Mouse (Mus musculus): Measurements from ENCODE around the gene Tiam1.
A peak's percentile ranks its signal among the peaks of the same experiment; 100 is the strongest.

Gene Tiam1

DNA sequence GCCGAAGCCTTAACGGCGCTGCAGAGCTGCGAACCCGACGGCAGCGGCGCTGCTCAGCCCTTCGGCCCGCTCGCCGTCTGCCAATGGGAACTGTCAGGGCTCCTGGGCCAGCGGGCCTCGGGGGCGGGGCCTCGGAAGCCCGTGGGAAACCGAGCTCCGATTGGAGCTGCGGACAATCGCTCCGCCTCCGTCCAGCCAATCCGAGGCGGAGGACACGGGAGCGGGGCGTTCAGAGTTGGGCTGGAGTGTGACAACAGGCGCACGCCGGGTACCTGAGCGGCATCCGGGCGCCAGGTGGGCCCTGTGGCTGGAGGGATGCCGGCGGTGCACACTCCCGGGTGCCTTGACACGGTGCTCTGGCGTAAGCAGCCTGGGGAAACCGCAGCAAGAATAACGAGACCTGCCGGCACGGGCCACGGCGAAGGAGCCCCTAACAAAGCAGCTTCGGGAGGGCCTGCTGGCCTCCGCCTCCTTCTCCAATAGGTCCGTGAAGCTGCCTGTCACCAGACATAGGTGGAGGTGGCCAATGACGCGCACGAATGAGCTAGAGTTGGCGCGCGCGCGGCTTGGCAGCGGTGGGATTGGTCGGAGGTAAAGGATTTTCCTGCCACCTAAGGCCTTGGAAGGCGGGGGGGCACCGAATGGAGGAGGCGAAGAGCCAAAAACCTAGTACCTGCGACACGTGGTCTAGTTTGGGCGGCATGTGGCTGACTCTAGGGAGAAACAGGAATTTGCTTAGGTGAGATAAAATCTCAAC, at the start of gene Tiam1:
Tiam1 (minus strand) TSS at position 10 of the 757 bp plus-strand sequence.
- DNase-seq (ENCODE audit: low read depth, low spot score), result peak; percentile 95

DNA sequence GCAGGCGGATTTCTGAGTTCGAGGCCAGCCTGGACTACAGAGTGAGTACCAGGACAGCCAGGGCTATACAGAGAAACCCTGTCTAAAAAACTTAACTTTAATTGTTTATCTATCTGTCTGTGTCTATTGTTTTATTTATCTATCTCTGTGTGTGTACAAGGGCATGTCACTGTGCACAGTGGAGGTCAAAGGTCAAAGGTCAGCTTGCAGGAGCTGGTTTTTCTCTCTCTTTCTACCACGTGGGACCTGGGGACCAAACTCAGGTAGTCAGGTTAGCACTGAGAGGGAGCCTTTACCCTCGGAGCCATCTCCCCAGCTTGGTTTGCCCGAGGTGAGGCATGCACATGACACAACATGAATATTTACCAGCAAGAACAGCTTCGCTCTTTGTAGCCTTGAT, 47.7 kb upstream of the Tiam1 start:
- DNase-seq (ENCODE audit: low read depth, low spot score), result no peak

DNA sequence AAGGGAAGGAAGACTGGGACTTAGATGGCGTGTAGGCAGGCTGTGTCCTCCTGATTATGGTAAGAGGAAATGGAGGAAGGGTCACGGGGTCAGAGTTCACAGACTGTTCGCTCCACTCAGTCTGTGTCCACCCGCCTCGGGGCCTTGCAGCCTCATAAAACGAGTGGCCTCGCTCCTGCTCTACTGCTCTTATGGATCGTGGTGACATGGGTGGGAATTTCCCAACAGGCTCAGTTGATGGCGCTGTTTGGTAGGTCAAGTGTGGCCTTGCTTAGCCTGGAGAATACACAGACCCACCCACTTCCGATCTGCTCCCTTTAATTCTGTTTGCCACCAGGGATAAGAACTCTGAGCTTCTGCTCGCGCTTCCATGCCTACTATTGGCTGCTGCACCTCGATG, 43.9 kb upstream of the Tiam1 start:
- DNase-seq (ENCODE audit: low read depth, low spot score), result no peak

DNA sequence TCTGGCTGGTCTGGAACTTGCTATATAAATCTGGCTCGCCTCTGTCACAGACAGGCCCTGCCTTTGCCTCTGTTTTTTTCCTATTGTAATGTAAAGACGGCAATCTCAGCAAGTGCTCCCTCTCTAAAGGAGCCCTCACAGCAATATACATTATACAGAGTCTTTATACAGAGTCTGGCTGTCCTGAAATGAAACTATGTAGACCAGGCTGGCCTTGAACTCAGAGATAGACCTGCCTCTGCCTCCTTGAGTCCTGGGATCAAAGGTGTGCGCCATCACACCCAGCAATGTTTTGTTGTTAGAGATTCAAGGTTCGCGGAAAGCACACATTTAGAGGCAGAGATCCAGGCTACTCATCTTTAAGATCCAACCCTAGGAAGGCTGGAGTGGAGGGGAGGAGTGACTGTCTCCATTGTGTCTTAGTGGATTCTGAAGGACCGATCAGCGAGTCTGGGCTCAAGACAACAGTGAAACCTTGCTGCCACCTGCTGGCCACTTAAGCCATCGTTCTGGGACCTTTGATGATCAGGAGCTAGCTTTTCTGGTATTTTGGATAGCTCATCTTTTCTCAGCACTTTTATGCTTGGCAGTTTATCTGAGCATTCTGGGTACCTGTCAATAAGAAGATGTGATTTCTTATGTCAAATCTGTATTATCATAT, 42.5 kb upstream of the Tiam1 start:
- peak; percentile 43 for DNase-seq (ENCODE audit: low read depth, low spot score)

DNA sequence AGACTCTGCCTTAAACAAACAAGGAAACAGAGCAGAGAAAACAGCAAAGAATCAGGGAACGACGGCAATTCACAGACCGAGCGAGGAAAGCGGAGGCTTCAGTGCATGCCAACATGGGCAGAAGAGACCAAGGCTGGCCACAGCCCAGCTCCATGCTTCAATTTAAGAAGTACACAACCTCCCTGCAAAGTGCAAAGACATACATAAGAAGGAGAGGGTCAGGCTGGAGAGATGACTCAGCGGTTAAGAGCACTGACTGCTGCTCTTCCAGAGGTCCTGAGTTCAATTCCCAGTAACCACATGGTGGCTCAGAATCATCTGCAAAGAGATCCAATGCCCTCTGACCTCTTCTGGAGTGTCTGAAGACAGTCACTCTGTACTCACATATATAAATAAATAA, 40.6 kb upstream of the Tiam1 start:
- DNase-seq (ENCODE audit: low read depth, low spot score), result no peak

DNA sequence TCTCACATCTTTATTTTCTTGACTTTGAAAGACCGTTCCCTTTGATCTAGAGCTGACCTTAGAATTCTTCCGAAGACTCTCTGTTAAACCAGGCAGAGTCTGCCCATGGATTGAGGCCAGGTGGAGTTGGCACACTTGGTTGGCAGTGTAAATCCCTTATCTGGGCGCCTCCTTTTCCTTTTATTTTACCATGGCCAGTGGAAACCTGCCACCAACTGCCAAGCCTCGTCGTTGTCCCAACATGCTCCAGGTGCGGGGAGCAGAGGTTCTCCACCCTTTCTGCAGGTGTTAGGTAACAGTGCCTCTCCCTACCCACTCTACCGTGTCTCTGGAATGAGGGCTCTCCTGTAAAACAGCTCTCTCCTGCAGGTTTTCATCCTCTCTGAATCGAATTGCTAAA, 38.1 kb upstream of the Tiam1 start:
- no peak for DNase-seq (ENCODE audit: low read depth, low spot score)

DNA sequence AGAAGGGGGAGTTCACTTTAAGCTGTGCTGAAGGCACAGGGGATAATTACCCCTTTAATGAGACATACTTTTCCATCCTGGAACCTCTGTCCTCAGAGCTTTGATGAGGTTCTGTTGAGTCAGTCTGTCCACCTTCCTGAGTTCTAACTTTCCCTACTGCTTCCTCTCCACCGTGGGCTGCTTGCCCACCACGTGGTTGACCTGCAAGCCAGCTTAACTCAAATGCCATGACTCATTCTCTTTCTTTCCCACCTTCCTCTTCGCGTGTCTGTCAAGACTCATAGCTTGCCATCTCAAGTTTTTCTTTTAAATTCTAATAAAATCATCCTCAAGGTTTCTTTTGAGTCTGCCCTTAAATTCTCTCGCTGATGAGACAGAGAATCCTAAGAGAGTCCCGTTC, 37.4 kb upstream of the Tiam1 start:
- DNase-seq (ENCODE audit: low read depth, low spot score), result no peak

DNA sequence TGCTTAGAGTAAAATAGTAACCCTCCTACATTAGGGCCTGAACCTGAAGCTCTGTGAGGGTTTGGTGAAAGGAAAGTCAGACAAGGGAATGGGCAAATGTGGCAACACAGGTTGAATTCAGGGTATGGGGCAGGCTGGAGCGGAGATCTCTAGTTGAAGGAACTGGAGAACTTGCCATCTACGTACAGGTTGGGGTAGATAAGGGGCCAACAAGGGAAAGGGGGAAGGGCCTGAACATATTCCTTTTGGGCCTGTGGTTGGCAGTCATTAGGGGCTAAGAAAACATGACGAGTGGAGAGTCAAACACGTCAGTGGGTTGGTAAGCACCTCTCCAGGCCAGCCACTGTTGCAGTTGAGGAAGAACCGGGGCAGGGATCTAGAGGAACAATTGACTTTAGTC, 36.3 kb upstream of the Tiam1 start:
- no peak for DNase-seq (ENCODE audit: low read depth, low spot score)

DNA sequence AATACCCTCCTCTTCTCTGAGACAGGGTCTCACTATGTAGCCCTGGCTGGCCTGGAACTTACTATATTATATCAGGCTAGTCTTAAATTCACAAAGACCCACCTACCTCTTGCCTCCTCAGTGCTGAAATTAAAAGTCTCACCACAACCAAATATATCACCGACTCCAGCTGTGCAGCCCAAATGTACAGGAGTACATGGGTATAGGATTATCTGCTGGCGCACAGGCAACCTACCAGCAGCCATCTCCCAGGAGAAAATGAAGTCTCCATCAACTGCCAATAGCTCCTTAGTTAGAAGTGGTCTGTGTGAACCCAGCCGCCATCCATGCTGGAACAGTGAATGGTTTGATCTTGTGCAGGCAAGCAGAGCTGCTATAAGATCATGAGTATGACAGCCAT, 34.8 kb upstream of the Tiam1 start:
- no peak for DNase-seq (ENCODE audit: low read depth, low spot score)

DNA sequence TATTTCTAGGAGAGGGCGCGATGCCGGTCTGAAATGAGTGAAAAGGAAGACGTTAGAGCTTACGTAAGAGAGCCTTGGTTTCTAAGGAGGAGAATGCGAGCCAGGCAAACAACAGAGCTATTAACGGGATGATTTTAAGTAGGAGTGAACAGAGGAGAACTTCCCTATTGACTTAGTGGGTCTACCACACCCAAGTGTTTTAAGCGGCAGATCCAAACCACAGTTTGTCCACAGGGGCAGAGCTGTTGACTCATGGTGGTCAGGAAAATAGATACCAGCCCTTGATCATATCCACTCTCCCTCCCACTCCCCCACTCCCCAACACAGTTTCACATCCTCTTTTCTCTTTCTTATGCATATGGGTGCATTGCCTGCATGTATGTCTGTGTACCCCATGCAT, 33.9 kb upstream of the Tiam1 start:
- no peak for DNase-seq (ENCODE audit: low read depth, low spot score)

DNA sequence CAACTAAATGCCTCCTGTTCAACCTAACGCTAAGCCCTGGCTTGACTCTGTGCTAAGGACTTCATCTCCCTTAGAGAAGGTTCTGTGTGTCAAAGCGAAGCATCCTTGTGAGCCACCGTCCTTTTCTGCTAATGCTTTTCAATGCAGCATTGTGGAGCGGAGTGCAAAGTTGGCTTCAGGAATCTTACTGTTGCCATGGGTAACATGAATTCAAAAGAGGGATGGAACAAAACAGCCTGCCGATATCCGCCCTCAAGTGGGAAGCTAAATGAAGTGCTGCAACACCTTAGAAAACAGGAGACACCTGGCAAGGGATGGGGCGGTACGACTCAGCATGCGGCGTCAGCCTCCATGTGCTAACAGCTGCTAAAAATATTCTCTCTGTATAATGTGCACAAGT, 32.9 kb upstream of the Tiam1 start:
- peak; percentile 74 for DNase-seq (ENCODE audit: low read depth, low spot score)

DNA sequence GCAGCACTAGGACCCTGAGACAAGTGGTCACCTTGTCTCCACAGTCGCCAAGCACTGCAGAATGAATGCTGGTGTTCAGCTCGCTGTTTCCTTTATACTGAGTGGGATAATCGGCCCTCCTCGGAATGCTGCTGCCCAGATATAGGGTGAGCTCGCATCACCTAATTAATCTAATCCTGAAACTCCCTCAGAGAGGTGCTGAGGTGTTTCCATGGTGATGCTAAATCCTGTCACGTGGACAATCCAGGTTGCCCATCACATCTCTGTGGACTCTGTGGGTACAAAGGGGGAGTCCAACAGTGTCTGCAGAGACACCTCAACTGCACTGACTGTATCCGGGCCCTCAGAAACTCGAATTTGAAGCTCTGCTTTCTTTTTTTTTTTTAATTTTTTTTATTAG, 27.8 kb upstream of the Tiam1 start:
- no peak for DNase-seq (ENCODE audit: low read depth, low spot score)

DNA sequence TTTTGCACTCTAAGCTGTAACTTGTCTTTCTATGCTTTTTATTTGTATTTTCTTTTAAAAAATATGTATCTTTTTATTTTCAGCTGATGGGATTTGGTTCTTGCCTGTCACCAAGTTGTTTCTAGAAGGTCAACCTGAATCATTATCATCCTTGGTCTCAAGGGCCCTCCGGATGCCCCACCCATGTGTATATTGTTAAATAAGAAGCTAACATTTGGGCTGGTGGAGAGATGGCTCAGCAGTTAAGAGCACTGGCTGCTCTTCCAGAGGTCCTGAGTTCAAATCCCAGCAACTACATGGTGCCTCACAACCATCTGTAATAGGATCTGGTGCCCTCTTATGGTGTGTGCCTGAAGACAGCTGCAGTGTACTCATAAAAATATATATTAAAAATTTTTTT, 27.1 kb upstream of the Tiam1 start:
- DNase-seq (ENCODE audit: low read depth, low spot score), result no peak

DNA sequence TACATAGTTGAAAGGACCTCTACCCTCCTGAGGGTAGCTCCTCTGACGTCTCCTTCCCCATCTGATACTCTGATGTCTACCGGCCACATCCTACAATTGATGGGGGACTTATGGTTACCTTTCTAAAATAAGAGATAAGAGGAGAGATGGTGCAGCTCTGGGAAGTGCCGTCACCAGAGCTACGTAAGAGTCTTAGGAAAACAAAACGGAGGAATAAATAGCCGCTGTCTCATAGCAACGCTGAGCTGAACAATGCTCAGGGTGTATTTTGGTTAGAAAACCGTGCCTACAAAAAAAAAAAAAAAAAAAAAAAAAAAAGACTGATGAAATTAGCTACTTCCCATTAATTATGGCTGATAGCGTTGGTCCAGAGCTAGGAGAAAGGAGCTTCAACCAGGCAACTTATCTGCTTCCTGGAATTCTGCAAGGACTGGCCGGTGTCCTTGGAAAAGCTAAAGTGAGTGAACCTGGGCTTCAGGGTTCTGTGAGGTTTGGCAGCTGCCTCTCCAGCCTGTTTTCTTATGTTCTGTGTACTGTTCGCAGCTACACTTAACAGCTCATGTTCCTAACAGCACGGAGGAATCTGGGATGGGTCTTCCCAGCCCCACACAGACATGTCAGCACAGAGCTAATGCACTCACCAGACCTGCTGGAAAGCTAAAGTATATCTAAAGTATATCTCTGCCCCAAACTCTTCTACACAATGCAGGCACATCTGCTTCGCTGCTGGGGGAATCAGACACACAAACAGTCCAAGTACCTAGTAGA, 26.5 kb upstream of the Tiam1 start:
- DNase-seq (ENCODE audit: low read depth, low spot score), result peak; percentile 14

DNA sequence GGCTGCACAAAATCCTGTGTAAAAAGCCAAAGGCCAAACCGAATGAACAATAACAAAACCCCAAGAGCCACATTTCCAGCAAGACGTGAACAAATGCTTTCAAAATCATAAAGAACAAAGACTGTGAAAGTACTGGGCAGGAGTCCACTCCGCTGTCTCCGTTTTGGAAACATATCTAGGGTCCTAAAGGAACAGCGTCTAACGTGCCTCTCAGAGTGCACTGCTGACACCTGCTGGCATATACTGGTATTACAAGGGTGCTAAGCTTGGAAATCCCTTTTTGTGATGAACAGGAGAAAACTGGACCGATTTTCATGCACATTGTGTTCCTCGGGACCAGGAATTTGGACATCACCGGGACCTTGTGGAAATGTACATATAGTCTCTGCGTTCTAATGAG, 24.1 kb upstream of the Tiam1 start:
- DNase-seq (ENCODE audit: low read depth, low spot score), result no peak

DNA sequence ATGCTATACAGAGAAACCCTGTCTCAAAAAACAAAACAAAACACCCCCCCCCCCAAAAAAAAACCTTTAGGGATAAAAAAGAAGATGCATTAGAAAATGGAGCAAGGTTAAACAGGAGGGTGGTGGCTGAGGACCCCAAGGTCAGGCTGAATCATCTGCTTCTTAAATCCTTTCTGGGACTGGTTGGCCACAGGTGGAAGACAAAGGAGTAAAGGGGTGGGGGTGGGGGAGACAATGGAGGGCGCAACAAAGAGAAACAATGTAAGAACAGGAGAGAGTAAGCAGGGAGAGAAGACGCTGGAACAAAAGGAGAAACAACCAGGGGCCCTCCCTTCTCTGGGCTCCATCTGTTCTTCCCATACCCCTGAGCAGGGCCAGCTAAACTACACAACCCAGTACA, 21.9 kb upstream of the Tiam1 start:
- no peak for DNase-seq (ENCODE audit: low read depth, low spot score)

DNA sequence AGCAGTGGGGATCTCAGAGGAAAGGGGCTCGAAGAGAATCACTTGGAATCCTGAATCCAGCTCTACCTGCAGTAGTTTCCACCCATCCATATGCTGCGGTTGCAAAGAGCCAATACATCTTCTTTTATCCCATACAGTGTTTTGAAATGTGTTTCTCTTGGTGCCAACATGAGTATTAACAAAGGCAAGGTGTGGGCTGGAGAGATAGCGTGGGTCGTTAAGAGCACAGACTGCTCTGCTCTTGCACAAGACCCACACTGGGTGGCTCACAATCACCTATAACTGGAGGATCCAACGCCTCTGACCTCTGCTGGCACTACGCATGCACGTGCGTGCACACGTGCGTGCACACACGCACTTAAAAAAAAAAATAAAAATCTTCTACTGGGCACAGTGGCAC, 21.4 kb upstream of the Tiam1 start:
- DNase-seq (ENCODE audit: low read depth, low spot score), result no peak

DNA sequence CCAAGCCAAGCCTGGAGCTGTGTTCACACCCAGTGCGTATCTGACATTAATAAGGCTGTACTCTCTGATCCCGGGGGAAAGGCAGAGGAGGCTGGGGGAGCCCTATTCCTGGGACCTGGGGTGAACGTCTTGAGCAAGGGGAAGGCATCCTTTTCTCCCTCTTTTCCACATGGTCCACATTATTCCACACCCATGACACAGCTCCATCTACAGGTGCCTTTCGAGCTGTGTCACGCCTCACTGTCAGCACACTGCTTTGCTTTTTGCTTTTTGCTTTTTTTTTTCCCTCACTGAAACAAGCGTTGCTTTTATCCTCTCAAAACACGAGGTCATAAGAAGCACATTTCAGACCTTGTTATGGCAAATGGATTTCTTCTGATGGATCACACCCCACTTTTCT, 11.5 kb upstream of the Tiam1 start:
- no peak for DNase-seq (ENCODE audit: low read depth, low spot score)

DNA sequence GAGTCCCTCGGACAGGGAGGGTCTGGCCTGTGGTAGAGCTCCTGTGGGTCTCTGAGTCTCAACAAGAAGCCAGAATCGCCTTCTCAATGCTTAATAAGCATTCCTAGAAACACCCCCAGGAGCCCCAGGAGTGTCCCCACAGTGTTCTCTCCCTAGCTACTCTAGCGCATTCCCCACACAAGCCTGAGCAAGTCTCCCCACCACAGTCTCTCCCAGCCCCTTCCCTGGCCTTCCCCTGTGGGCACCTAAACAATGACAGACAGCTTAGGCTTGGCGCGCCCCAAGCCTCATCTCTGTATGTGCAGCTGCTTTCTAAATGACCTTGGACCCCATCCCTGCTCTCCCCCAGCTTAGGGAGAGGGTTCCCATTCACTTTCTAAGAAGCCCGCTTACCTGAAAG, 7.3 kb upstream of the Tiam1 start:
- no peak for DNase-seq (ENCODE audit: low read depth, low spot score)

DNA sequence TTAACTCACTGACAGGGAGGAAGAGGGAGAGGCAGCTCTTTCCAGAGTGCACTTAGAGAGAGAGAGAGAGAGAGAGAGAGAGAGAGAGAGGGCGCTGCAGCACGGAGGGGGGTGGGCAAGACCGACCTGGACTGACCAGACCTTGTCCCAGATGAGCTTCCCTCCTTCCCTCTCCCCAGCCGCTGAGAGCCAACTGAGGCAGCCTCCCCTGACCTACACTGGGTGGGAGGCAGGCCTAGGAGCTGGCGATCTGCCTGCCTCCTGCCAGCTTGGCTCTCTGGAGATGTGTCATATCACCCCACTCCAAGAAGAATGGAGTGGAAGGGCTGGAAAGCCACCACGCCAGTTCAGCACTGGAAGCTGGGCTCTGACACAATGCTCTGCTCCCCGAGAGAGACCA, 6.6 kb upstream of the Tiam1 start:
- DNase-seq (ENCODE audit: low read depth, low spot score), result no peak

DNA sequence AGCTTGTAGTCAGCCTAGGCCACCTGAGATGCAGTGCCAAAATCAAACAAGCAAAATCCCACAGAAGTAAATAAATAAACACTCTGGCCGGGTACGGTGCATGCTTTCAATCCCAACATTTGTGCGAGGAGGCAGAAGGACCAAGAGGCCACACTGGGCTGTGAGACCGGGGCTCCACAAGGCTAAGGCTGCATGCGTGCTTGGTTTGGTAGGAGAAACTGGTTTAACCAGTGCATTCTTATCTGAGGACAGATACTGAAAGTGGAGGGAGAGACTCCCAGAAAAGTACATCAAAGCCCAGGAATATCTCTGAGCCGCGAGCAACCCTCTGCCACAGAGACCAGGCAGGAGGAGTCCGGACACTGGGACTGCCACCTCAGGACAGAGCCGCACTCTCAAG, 5.8 kb upstream of the Tiam1 start:
- DNase-seq (ENCODE audit: low read depth, low spot score), result no peak

DNA sequence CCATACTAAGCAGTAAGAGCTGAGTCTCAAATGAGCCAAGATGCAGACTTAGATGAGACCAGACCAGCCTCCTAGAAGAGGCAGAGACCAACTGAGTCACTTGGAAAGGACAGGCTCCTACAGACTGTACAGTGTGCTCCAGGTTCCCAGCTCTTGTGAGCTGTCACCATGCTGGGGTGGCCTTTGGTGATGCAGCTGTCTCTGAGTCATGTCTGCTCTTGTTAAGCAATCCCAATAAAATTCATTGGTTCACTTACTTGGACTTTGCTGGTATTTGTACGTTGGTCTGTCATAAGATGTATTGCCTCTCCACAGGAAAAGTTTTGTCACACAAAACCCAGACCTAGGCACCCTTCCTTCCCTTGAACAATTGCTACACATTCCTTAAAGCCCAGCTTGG, 1.7 kb upstream of the Tiam1 start:
- no peak for DNase-seq (ENCODE audit: low read depth, low spot score)

DNA sequence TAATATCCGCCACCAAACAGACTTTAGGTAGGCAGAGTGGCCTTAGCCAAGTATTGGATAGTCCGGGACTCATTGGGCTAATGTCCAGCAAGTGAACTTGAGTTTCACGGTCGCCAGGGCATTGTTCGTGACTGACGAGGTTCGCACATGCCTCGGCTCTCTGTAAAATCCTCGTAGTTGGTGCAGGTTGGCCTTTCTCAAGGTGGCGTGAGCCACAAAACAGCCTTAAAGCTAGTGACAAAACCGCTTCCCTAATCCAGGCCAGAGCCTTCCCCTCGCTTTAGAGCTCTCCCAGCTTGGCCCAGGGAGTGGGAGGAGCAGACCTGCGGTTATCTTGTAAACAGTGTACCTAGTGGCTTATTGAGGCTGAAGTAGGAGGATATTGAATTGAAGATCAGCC, 972 bp upstream of the Tiam1 start:
- no peak for DNase-seq (ENCODE audit: low read depth, low spot score)
